Mouse (Mus musculus) bone marrow, adult 2 months (tissue): ENCODE measurements at regions not wholly inside any gene's neighbourhood (a gene's known extent, or its start where the extent isn't known, plus 50 kb on each side); places are given as distances from the start of the nearest gene placed in this dataset.

ENCODE experiments used
- CTCF ChIP-seq: fragments of 200-500 bp; IDR thresholded peaks from 2 replicates; pipeline ENCODE4 v1.5.1; 2011; ENCODE audit warnings: low read length, control low read depth; ENCODE audit not compliant: control insufficient read depth, insufficient read depth
- POLR2A ChIP-seq: fragments of 200-500 bp; IDR thresholded peaks from 2 replicates; pipeline ENCODE4 v1.6.1; 2011; ENCODE audit warnings: low read depth, mild to moderate bottlenecking, control low read depth, low read length, borderline replicate concordance; ENCODE audit not compliant: control insufficient read depth

DNA sequence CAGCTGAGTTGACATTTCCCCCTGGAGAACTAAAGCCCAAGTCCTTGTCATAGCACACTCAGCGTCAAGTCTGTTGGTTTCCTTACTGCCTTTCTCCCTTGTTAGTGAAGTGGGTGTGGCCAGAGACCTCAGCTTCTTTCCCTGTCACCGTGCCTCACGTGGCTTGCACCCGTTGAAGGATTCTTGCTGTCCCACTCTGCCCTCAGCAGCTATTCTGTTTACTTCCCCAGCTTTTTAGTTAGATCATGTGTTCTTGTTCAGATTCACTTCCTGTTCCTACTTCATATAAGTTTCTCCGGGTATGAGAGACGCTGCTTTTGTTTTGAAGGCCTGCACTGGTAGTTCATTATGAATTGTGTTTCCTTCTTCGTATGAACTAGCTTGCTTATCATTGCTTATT lies 278.5 kb upstream of the Zfp703 start:
- TF ChIP-seq POLR2A = no peak
- TF ChIP-seq CTCF = no peak
